Mouse (Mus musculus) neural tube, embryonic 11.5 days (tissue): Measurements from ENCODE around the gene Rassf3. TPM values are rescaled to one million over a fixed set of nuclear protein-coding genes. Genes with fewer than 3 reads are reported as not detected.

Source experiments
- ATAC-seq: fragments of 200-750 bp; cut with Nextera tagmentation; 2 replicates; pipeline ENCODE4 v1.8.0; 2017; ENCODE audit warnings: moderate number of reproducible peaks, mild to moderate bottlenecking, moderate TSS enrichment, moderate library complexity; ENCODE audit not compliant: insufficient read depth, low FRiP score, low TSS enrichment
- DNase-seq: peaks from one replicate; pipeline ENCODE4 v3.0.0-alpha.2; 2015; ENCODE audit warnings: low spot score
- H3K27ac ChIP-seq: fragments of 300-500 bp; sonication (generic); 2 replicates; pipeline ENCODE4 v1.5.1; 2014; ENCODE audit warnings: low read depth, mild to moderate bottlenecking, low read length
- H3K27me3 ChIP-seq: fragments of 300-500 bp; sonication (generic); 2 replicates; pipeline ENCODE4 v1.6.1; 2014; ENCODE audit warnings: mild to moderate bottlenecking, low read length, mixed read lengths; ENCODE audit not compliant: control insufficient read depth, insufficient read depth
- H3K36me3 ChIP-seq: fragments of 300-500 bp; sonication (generic); 2 replicates; pipeline ENCODE4 v1.6.1; 2014; ENCODE audit warnings: mild to moderate bottlenecking, low read length, moderate library complexity, mixed read lengths; ENCODE audit not compliant: control insufficient read depth, insufficient read depth
- H3K4me1 ChIP-seq: fragments of 300-500 bp; sonication (generic); 2 replicates; pipeline ENCODE4 v1.6.1; 2014; ENCODE audit warnings: low read length, mixed read lengths; ENCODE audit not compliant: control insufficient read depth, insufficient read depth
- H3K4me2 ChIP-seq: fragments of 300-500 bp; sonication (generic); 2 replicates; pipeline ENCODE4 v1.6.1; 2014; ENCODE audit warnings: low read depth, mild to moderate bottlenecking, moderate library complexity
- H3K4me3 ChIP-seq: fragments of 300-500 bp; sonication (generic); 2 replicates; pipeline ENCODE4 v1.5.1; 2014; ENCODE audit warnings: low read depth, low read length
- H3K9ac ChIP-seq: fragments of 300-500 bp; sonication (generic); 2 replicates; pipeline ENCODE4 v1.6.1; 2014; ENCODE audit warnings: mild to moderate bottlenecking, low read length
- H3K9me3 ChIP-seq: fragments of 300-500 bp; sonication (generic); 2 replicates; pipeline ENCODE4 v1.6.1; 2016; ENCODE audit warnings: low read length; ENCODE audit not compliant: control insufficient read depth
- WGBS: fragments of 180-500 bp; shearing (Covaris S2); extraction: QIAGEN DNeasy Blood & Tissue Kit; methylation state at CpG from one replicate; pipeline ENCODE4 v1.1.7; 2014; 5-methylcytosine and 5-hydroxymethylcytosine counted together
- polyA plus RNA-seq: library from polyadenylated mRNA; unstranded; fragments of >200 nt; fragmentation: Nextera tagmentation; extraction: Ambion mirVana; gene quantifications from 2 replicates; pipeline ENCODE4 v1.2.1, GENCODE M21; 2014

Rassf3 gene
- polyA plus RNA-seq, 1 experiment from 2014 or later: 10.9 TPM

GRCm38 (mm10) chr10:121368783-121369465, 107.2 kb downstream of the Rassf3 start:
- Histone ChIP-seq H3K4me2 (no peak overlapping the region), H3K9ac (no peak overlapping the region), H3K36me3 (peaks cover under 1% of the 10 kb centered on the region; the same call in 1 of the 2 replicates), H3K4me1 (peaks cover 7% of the 10 kb centered on the region; the same call in 1 of the 2 replicates), H3K27me3 (no peaks in the 10 kb centered on the region), H3K27ac (no peak overlapping the region), H3K4me3 (no peak overlapping the region), H3K9me3 (no peaks in the 10 kb centered on the region)
- no peak for ATAC-seq
- no peak for DNase-seq
- WGBS: 93% methylated on average over 18 of the region's 18 CpGs

GRCm38 (mm10) chr10:121367780-121368179, 108.4 kb downstream of the Rassf3 start:
- WGBS: 94% methylated on average over 9 of the region's 9 CpGs
- no peak for DNase-seq
- no peak for ATAC-seq
- Histone ChIP-seq H3K4me3 (no peak overlapping the region), H3K4me1 (peaks cover 7% of the 10 kb centered on the region; the same call in 1 of the 2 replicates), H3K36me3 (no peaks in the 10 kb centered on the region), H3K27ac (no peak overlapping the region), H3K4me2 (no peak overlapping the region), H3K9me3 (no peaks in the 10 kb centered on the region), H3K27me3 (no peaks in the 10 kb centered on the region), H3K9ac (no peak overlapping the region)

GRCm38 (mm10) chr10:121367271-121367670, 108.9 kb downstream of the Rassf3 start:
- Histone ChIP-seq H3K4me3 (no peak overlapping the region), H3K9ac (no peak overlapping the region), H3K36me3 (no peaks in the 10 kb centered on the region), H3K4me2 (no peak overlapping the region), H3K27ac (no peak overlapping the region), H3K27me3 (no peaks in the 10 kb centered on the region), H3K9me3 (no peaks in the 10 kb centered on the region), H3K4me1 (peaks cover 7% of the 10 kb centered on the region; the same call in 1 of the 2 replicates)
- no peak for ATAC-seq
- WGBS: 84% methylated on average over 13 of the region's 13 CpGs
- no peak for DNase-seq

- peak overlapping the region; percentile 88 for H3K9ac ChIP-seq
- ATAC-seq (no peak), DNase-seq (no peak)
- peak overlapping the region; percentile 91 for H3K4me3 ChIP-seq
- WGBS: 13% methylated on average over 9 of the region's 9 CpGs
- peaks cover 7% of the 10 kb centered on the region; the same call in 1 of the 2 replicates for H3K4me1 ChIP-seq
- no peaks in the 10 kb centered on the region for H3K36me3 ChIP-seq
- peak overlapping the region; percentile 88 for H3K4me2 ChIP-seq
- H3K27me3 ChIP-seq: no peaks in the 10 kb centered on the region
- no peaks in the 10 kb centered on the region for H3K9me3 ChIP-seq
- H3K27ac ChIP-seq: no peak overlapping the region
Measured at GRCm38 (mm10) chr10:121365781-121366272, 110.3 kb downstream of the Rassf3 start.

GRCm38 (mm10) chr10:121364801-121365564, 111.2 kb downstream of the Rassf3 start, which contains the start of gene Gns:
TSS of gene Gns (plus strand) at chr10:121365090.
- peak within 1 kb of the TSS; percentile 88 for H3K9ac ChIP-seq
- no peaks in the 10 kb centered on the region for H3K27me3 ChIP-seq
- ATAC-seq: peak; percentile 100
- H3K36me3 ChIP-seq: no peaks in the 10 kb centered on the region
- peaks cover 7% of the 10 kb centered on the region; the same call in 1 of the 2 replicates for H3K4me1 ChIP-seq
- H3K27ac ChIP-seq: peak within 1 kb of the TSS; percentile 65
- peak; percentile 94 for DNase-seq
- H3K9me3 ChIP-seq: no peaks in the 10 kb centered on the region
- peak within 1 kb of the TSS; percentile 91 for H3K4me3 ChIP-seq
- peak within 1 kb of the TSS; percentile 88 for H3K4me2 ChIP-seq
- under 1% methylated on average over 70 of the region's 72 CpGs for WGBS

- DNase-seq: no peak
- no peaks in the 10 kb centered on the region for H3K36me3 ChIP-seq
- peaks cover 7% of the 10 kb centered on the region; the same call in 1 of the 2 replicates for H3K4me1 ChIP-seq
- H3K9me3 ChIP-seq: no peaks in the 10 kb centered on the region
- H3K4me2 ChIP-seq: peak overlapping the region; percentile 88
- H3K27me3 ChIP-seq: no peaks in the 10 kb centered on the region
- H3K4me3 ChIP-seq: peak overlapping the region; percentile 91
- ATAC-seq: no peak; the same call in 1 of the 2 replicates
- peak overlapping the region; percentile 31; the same call in 1 of the 2 replicates for H3K27ac ChIP-seq
- peak overlapping the region; percentile 50 for H3K9ac ChIP-seq
- WGBS: 32% methylated on average over 15 of the region's 15 CpGs
Measured at GRCm38 (mm10) chr10:121364306-121364705, 111.8 kb downstream of the Rassf3 start.

- H3K27me3 ChIP-seq: no peaks in the 10 kb centered on the region
- H3K9me3 ChIP-seq: no peaks in the 10 kb centered on the region
- H3K4me2 ChIP-seq: no peak overlapping the region
- ATAC-seq (no peak), DNase-seq (no peak)
- H3K4me1 ChIP-seq: peaks cover 7% of the 10 kb centered on the region; the same call in 1 of the 2 replicates
- no peak overlapping the region for H3K4me3 ChIP-seq
- no peaks in the 10 kb centered on the region for H3K36me3 ChIP-seq
- no peak overlapping the region for H3K27ac ChIP-seq
- no peak overlapping the region for H3K9ac ChIP-seq
- WGBS: 82% methylated on average over 8 of the region's 8 CpGs
Measured at GRCm38 (mm10) chr10:121363201-121363600, 112.9 kb downstream of the Rassf3 start.

- H3K4me3 ChIP-seq: no peak overlapping the region
- no peaks in the 10 kb centered on the region for H3K27me3 ChIP-seq
- no peak overlapping the region for H3K9ac ChIP-seq
- no peak overlapping the region for H3K27ac ChIP-seq
- 84% methylated on average over 2 of the region's 2 CpGs for WGBS
- DNase-seq (no peak), ATAC-seq (no peak)
- H3K4me2 ChIP-seq: no peak overlapping the region
- no peaks in the 10 kb centered on the region for H3K9me3 ChIP-seq
- no peaks in the 10 kb centered on the region for H3K36me3 ChIP-seq
- H3K4me1 ChIP-seq: 0 out of 2 replicates have a peak, but pooled peaks cover 3% of the 10 kb centered on the region
Measured at GRCm38 (mm10) chr10:121360358-121360757, 115.8 kb downstream of the Rassf3 start.
